Mouse (Mus musculus) cerebellum, adult 9-11 months (tissue): ENCODE measurements around the gene Defa25.
"Not testable (repeated sequence)": the region's sequence is repeated elsewhere in the genome, so short reads cannot be mapped to it uniquely, and the experiment has no call there.

Experiments used
- DNase-seq: peaks from one replicate; pipeline ENCODE4 v3.0.0; 2022

The Defa25 gene

DNA sequence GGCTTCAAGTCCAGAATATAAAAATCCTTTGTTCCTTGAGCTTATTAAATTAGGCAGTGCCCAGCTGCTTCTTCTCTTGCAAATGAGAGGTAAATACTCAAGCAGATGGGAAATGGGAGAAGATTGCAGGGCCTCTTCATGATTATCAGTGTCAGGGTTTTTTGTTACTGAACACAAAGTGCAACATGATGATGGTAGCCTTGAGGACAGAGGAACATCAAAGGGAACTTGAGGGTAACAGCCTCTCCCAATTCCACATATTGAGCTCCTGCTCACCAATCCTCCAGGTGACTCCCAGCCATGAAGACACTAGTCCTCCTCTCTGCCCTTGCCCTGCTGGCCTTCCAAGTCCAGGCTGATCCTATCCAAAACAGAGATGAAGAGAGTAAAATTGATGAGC is at the start of gene Defa25:
Defa25 (plus strand) TSS at position 301 of the 400 bp plus-strand sequence.
- not testable (repeated sequence) for DNase-seq

DNA sequence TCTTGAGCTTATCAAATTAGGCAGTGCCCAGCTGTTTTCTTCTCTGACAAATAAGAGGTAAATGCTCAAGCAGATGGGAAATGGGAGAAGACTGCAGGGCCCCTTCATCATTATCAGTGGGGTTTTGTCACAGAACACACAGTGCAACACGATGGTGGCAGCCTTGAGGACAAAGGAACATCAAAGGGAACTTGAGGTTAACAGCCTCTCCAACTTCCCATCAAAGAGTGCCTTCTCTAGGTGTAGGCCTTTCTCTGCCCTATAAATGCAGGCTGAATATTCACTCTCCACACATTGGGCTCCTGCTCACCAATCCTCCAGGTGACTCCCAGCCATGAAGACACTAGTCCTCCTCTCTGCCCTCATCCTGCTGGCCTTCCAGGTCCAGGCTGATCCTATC is 29.5 kb upstream of the Defa25 start, which contains the start of gene Defa23:
Defa23 (plus strand) TSS at position 301 of the 400 bp plus-strand sequence.
- DNase-seq = not testable (repeated sequence)

DNA sequence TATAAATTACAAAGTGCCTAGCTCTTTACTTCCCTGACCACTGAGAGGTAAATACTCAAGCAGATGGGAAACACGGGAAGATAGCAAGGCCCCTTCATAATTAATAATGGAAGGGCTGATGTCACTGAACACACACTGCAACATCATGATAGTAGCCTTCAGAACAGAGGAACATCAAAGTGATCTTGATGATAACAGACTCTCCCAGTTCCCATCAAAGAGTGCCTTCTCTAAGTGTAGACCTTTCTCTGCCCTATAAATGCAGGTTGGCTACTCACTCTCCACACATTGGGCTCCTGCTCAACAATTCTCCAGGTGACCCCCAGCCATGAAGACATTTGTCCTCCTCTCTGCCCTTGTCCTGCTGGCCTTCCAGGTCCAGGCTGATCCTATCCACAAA is 19.5 kb upstream of the Defa25 start, which contains the start of gene Defa35:
Defa35 (plus strand) TSS at position 301 of the 400 bp plus-strand sequence.
- DNase-seq = not testable (repeated sequence)

DNA sequence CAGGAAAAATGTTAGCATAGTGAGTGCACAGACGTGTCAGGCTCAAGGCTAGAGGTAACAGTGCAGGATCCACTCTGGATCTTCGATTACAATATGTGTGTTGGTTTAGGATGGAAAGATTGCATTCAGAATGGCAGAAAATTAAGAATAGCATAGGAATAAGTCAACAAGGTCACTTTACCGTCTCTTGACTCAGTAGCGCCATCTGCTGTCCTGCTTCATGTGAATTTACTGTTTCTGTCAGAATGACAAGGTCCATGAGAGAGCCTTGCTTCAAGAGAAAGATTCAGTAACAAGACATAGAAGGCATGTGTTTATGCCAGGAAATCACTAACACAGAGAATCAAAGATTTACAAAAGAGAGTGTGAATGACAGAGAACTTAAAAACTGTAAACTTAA is 8.9 kb downstream of the Defa25 start:
- no peak for DNase-seq

DNA sequence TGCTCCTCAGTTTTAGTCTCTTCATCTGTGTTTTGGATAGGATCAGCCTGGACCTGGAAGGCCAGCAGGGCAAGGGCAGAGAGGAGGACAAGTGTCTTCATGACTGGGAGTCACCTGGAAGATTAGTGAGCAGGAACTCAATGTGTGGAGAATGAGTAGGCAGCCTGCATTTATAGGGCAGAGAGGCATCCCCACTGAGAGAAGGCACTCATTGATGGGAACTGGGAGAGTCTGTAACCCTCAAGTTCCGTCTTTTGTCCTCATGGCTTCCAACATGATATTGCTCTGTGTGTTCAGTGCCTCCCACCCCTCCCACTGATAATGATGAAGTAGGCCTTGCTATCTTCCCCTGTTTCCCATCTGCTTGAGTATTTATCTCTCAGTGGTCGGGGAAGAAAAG is 11.7 kb downstream of the Defa25 start, which contains the start of gene Gm14851:
Gm14851 (minus strand) TSS at position 101 of the 400 bp plus-strand sequence.
- DNase-seq = not testable (repeated sequence)

DNA sequence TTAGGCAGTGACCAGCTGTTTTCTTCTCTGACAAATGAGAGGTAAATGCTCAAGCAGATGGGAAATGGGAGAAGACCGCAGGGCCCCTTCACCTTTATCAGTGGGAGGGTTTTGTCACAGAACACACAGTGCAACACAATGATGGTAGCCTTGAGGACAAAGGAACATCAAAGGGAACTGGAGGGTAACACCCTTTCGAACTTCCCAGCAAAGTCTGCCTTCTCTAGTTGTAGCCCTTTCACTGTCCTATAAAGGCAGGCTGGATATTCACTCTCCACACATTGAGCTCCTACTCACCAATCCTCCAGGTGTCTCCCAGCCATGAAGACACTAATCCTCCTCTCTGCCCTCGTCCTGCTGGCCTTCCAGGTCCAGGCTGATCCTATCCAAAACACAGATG is 50.1 kb downstream of the Defa25 start, which contains the start of gene Defa30:
Defa30 (plus strand) TSS at position 301 of the 400 bp plus-strand sequence.
- not testable (repeated sequence) for DNase-seq
